Mouse (Mus musculus): ENCODE measurements around the gene Tbcd. TPM values are rescaled to one million over a fixed set of nuclear protein-coding genes. Genes with fewer than 3 reads are reported as not detected.

The Tbcd gene
- polyA plus RNA-seq, 1 experiment from 2014 or later, result 29.8 TPM

- Histone ChIP-seq H3K9ac (ENCODE audit: low read depth, low read length) (no peak overlapping the region), H3K27ac (no peak overlapping the region), H3K36me3 (ENCODE audit: insufficient read depth, low read length) (no peaks in the 10 kb centered on the region), H3K9me3 (replicated peaks; ENCODE audit: low read length) (no peaks in the 10 kb centered on the region), H3K27me3 (ENCODE audit: insufficient read depth, low read length) (no peaks in the 10 kb centered on the region), H3K4me2 (ENCODE audit: low read length) (no peak overlapping the region), H3K4me1 (replicated peaks; ENCODE audit: insufficient read depth, low read length) (no peaks in the 10 kb centered on the region), H3K4me3 (replicated peaks; ENCODE audit: low read depth, low read length) (no peak overlapping the region)
- no peak for TF ChIP-seq CTCF (IDR thresholded peaks at IDR 0.05; ENCODE audit: low read depth)
- DNase-seq (ENCODE audit: low spot score) (no peak), ATAC-seq (replicated peaks; ENCODE audit: low FRiP score, low read depth) (no peak)
Measured at GRCm38 (mm10) chr11:121490651-121491050, 38.9 kb downstream of the Tbcd start.

GRCm38 (mm10) chr11:121500595-121500994, 48.8 kb downstream of the Tbcd start:
- DNase-seq (ENCODE audit: low spot score) (no peak), ATAC-seq (replicated peaks; ENCODE audit: low FRiP score, low read depth) (no peak)
- Histone ChIP-seq H3K36me3 (ENCODE audit: insufficient read depth, low read length) (peaks cover 7% of the 10 kb centered on the region; the same call in 1 of the 2 replicates), H3K4me1 (replicated peaks; ENCODE audit: insufficient read depth, low read length) (no peaks in the 10 kb centered on the region), H3K27ac (no peak overlapping the region), H3K9me3 (replicated peaks; ENCODE audit: low read length) (no peaks in the 10 kb centered on the region), H3K4me2 (ENCODE audit: low read length) (no peak overlapping the region), H3K27me3 (ENCODE audit: insufficient read depth, low read length) (no peaks in the 10 kb centered on the region), H3K4me3 (replicated peaks; ENCODE audit: low read depth, low read length) (no peak overlapping the region), H3K9ac (ENCODE audit: low read depth, low read length) (no peak overlapping the region)
- TF ChIP-seq CTCF (IDR thresholded peaks at IDR 0.05; ENCODE audit: low read depth), result no peak

GRCm38 (mm10) chr11:121501525-121501924, 49.8 kb downstream of the Tbcd start:
- H3K27me3 ChIP-seq (ENCODE audit: insufficient read depth, low read length), result no peaks in the 10 kb centered on the region
- no peaks in the 10 kb centered on the region for H3K9me3 ChIP-seq (replicated peaks; ENCODE audit: low read length)
- H3K9ac ChIP-seq (ENCODE audit: low read depth, low read length), result no peak overlapping the region
- no peak overlapping the region for H3K4me3 ChIP-seq (replicated peaks; ENCODE audit: low read depth, low read length)
- ATAC-seq (replicated peaks; ENCODE audit: low FRiP score, low read depth) (no peak), DNase-seq (ENCODE audit: low spot score) (no peak)
- H3K27ac ChIP-seq, result no peak overlapping the region
- no peak for TF ChIP-seq CTCF (IDR thresholded peaks at IDR 0.05; ENCODE audit: low read depth)
- peaks cover 7% of the 10 kb centered on the region; the same call in 1 of the 2 replicates for H3K36me3 ChIP-seq (ENCODE audit: insufficient read depth, low read length)
- WGBS, result 91% methylated on average over 4 of the region's 4 CpGs
- no peak overlapping the region for H3K4me2 ChIP-seq (ENCODE audit: low read length)
- H3K4me1 ChIP-seq (replicated peaks; ENCODE audit: insufficient read depth, low read length), result no peaks in the 10 kb centered on the region

- H3K27me3 ChIP-seq (ENCODE audit: insufficient read depth, low read length), result no peaks in the 10 kb centered on the region
- H3K27ac ChIP-seq, result no peak overlapping the region
- H3K4me2 ChIP-seq (ENCODE audit: low read length), result no peak overlapping the region
- 76% methylated on average over 4 of the region's 4 CpGs for WGBS
- ATAC-seq (replicated peaks; ENCODE audit: low FRiP score, low read depth) (no peak), DNase-seq (ENCODE audit: low spot score) (no peak)
- no peaks in the 10 kb centered on the region for H3K4me1 ChIP-seq (replicated peaks; ENCODE audit: insufficient read depth, low read length)
- TF ChIP-seq CTCF (IDR thresholded peaks at IDR 0.05; ENCODE audit: low read depth), result no peak
- H3K9me3 ChIP-seq (replicated peaks; ENCODE audit: low read length), result no peaks in the 10 kb centered on the region
- H3K4me3 ChIP-seq (replicated peaks; ENCODE audit: low read depth, low read length), result no peak overlapping the region
- peaks cover 7% of the 10 kb centered on the region; the same call in 1 of the 2 replicates for H3K36me3 ChIP-seq (ENCODE audit: insufficient read depth, low read length)
- no peak overlapping the region for H3K9ac ChIP-seq (ENCODE audit: low read depth, low read length)
Measured at GRCm38 (mm10) chr11:121502000-121502860, 50.5 kb downstream of the Tbcd start.

- ATAC-seq (replicated peaks; ENCODE audit: low FRiP score, low read depth), result no peak
- Histone ChIP-seq H3K9me3 (replicated peaks; ENCODE audit: low read length) (no peaks in the 10 kb centered on the region), H3K27ac (no peak overlapping the region), H3K4me2 (ENCODE audit: low read length) (no peak overlapping the region), H3K9ac (ENCODE audit: low read depth, low read length) (no peak overlapping the region), H3K4me1 (replicated peaks; ENCODE audit: insufficient read depth, low read length) (no peaks in the 10 kb centered on the region), H3K4me3 (replicated peaks; ENCODE audit: low read depth, low read length) (no peak overlapping the region), H3K36me3 (ENCODE audit: insufficient read depth, low read length) (no peaks in the 10 kb centered on the region), H3K27me3 (ENCODE audit: insufficient read depth, low read length) (no peaks in the 10 kb centered on the region)
- WGBS, result 74% methylated on average over 4 of the region's 4 CpGs
- no peak for TF ChIP-seq CTCF (IDR thresholded peaks at IDR 0.05; ENCODE audit: low read depth)
- no peak for DNase-seq (ENCODE audit: low spot score)
Measured at GRCm38 (mm10) chr11:121508478-121508877, 56.7 kb downstream of the Tbcd start.

GRCm38 (mm10) chr11:121510512-121511246, 58.9 kb downstream of the Tbcd start:
- TF ChIP-seq CTCF (IDR thresholded peaks at IDR 0.05; ENCODE audit: low read depth), result no peak
- H3K9ac ChIP-seq (ENCODE audit: low read depth, low read length), result no peak overlapping the region
- DNase-seq (ENCODE audit: low spot score) (peak; percentile 32), ATAC-seq (replicated peaks; ENCODE audit: low FRiP score, low read depth) (no peak)
- 44% methylated on average over 9 of the region's 9 CpGs for WGBS
- H3K36me3 ChIP-seq (ENCODE audit: insufficient read depth, low read length), result no peaks in the 10 kb centered on the region
- H3K4me1 ChIP-seq (replicated peaks; ENCODE audit: insufficient read depth, low read length), result no peaks in the 10 kb centered on the region
- H3K9me3 ChIP-seq (replicated peaks; ENCODE audit: low read length), result no peaks in the 10 kb centered on the region
- no peak overlapping the region for H3K27ac ChIP-seq
- H3K4me3 ChIP-seq (replicated peaks; ENCODE audit: low read depth, low read length), result no peak overlapping the region
- H3K4me2 ChIP-seq (ENCODE audit: low read length), result no peak overlapping the region
- no peaks in the 10 kb centered on the region for H3K27me3 ChIP-seq (ENCODE audit: insufficient read depth, low read length)
